15 mouse cellular contexts compared by ENCODE assay signal in the genomic region with DNA sequence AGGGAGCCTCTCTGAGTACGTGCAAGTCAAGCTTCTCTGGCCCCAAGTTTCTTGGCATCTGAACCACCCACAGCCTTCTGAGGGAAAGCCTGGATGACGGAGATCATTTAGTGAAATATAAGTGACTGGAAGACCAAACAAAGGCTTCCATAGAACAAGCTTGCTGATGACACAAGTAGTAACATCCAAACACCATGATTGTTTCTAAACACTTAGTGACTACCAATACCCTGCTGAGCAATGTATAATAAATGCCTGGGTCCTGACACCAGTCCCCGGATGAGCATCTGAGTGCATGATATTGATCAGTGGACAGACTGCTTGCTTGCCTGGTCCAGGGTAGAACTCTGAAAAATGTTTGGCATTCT. TPM values are rescaled to one million over a fixed set of nuclear protein-coding genes. Genes with fewer than 3 reads are reported as not detected.
A peak's percentile ranks its signal among the peaks of the same experiment; 100 is the strongest.
DNase-seq lines count a peak whose midpoint lies in the region; ATAC-seq lines count a peak whose summit lies in the region.
"Had no signal": no experiment of that assay in that cellular context is flagged by ENCODE, and none has a peak within 500 bp of the region (broad histone marks: within the 10 kb centered on the region; RNA-seq: fewer than 3 reads in every experiment).

No protein-coding gene starts in this region.

- 59% methylated on average over 3 of the region's 3 CpGs for WGBS in kidney, embryonic 14.5 days
- 46% methylated on average over 3 of the region's 3 CpGs for WGBS in midbrain, embryonic 12.5 days
- WGBS in midbrain, embryonic 16.5 days = 44% methylated on average over 3 of the region's 3 CpGs
- WGBS in hindbrain, embryonic 13.5 days = 35% methylated on average over 3 of the region's 3 CpGs
- WGBS in neural tube, embryonic 15.5 days = 43% methylated on average over 3 of the region's 3 CpGs

- DNase-seq in kidney, postnatal 4 days = no peak
- DNase-seq in urinary bladder, postnatal 25 days (ENCODE audit: low spot score) = no peak
- DNase-seq: adrenal gland, postnatal 10 days; gastrocnemius, postnatal 36 days; thymus, adult 2 months had no signal

- no peaks in the 10 kb centered on the region for H3K9me3 ChIP-seq in kidney, embryonic 14.5 days (ENCODE audit: control insufficient read depth, low read length)
- H3K9me3 ChIP-seq in midbrain, embryonic 12.5 days = no peaks in the 10 kb centered on the region
- no peaks in the 10 kb centered on the region for H3K9me3 ChIP-seq in midbrain, embryonic 16.5 days (replicated peaks; ENCODE audit: control insufficient read depth, low read length, poor library complexity, severe bottlenecking)
- no peaks in the 10 kb centered on the region for H3K9me3 ChIP-seq in hindbrain, embryonic 13.5 days
- H3K9me3 ChIP-seq in neural tube, embryonic 15.5 days (replicated peaks) = no peaks in the 10 kb centered on the region
- H3K9me3 ChIP-seq: heart, embryonic 10.5 days had no signal

- H3K4me1 ChIP-seq in kidney, embryonic 14.5 days (ENCODE audit: control insufficient read depth, insufficient read depth, low read length) = peaks cover 32% of the 10 kb centered on the region
- H3K4me1 ChIP-seq in midbrain, embryonic 12.5 days = peaks cover 38% of the 10 kb centered on the region
- H3K4me1 ChIP-seq in midbrain, embryonic 16.5 days (ENCODE audit: control insufficient read depth, insufficient read depth, low read length) = peaks cover 18% of the 10 kb centered on the region
- peaks cover 44% of the 10 kb centered on the region for H3K4me1 ChIP-seq in hindbrain, embryonic 13.5 days (replicated peaks)
- H3K4me1 ChIP-seq in neural tube, embryonic 15.5 days = peaks cover 34% of the 10 kb centered on the region

- no peak for ATAC-seq in kidney, embryonic 14.5 days (ENCODE audit: low FRiP score, low TSS enrichment)
- ATAC-seq in midbrain, embryonic 12.5 days (ENCODE audit: low FRiP score, low read depth) = no peak
- no peak for ATAC-seq in midbrain, embryonic 16.5 days
- ATAC-seq in hindbrain, embryonic 13.5 days (ENCODE audit: low FRiP score) = no peak
- no peak for ATAC-seq in neural tube, embryonic 15.5 days (ENCODE audit: low FRiP score)
- ATAC-seq: CD4-positive, CD25-positive, alpha-beta regulatory T cell, adult 4 months had no signal

- H3K4me2 ChIP-seq in kidney, embryonic 14.5 days (replicated peaks; ENCODE audit: low read depth, low read length) = no peak overlapping the region
- H3K4me2 ChIP-seq in midbrain, embryonic 12.5 days (replicated peaks) = no peak overlapping the region
- H3K4me2 ChIP-seq in midbrain, embryonic 16.5 days (ENCODE audit: low read length) = no peak overlapping the region
- H3K4me2 ChIP-seq in hindbrain, embryonic 13.5 days = no peak overlapping the region
- no peak overlapping the region for H3K4me2 ChIP-seq in neural tube, embryonic 15.5 days
- H3K4me2 ChIP-seq: lung, embryonic 14.5 days had no signal

- H3K4me3 ChIP-seq in kidney, embryonic 14.5 days (ENCODE audit: low read length) = no peak overlapping the region
- H3K4me3 ChIP-seq in midbrain, embryonic 12.5 days = no peak overlapping the region
- no peak overlapping the region for H3K4me3 ChIP-seq in midbrain, embryonic 16.5 days (ENCODE audit: low read depth, low read length)
- no peak overlapping the region for H3K4me3 ChIP-seq in hindbrain, embryonic 13.5 days
- no peak overlapping the region for H3K4me3 ChIP-seq in neural tube, embryonic 15.5 days (replicated peaks)
- H3K4me3 ChIP-seq: erythroblast, embryonic 14.5 days; heart, embryonic 10.5 days; myocyte had no signal

- H3K36me3 ChIP-seq in kidney, embryonic 14.5 days (ENCODE audit: control insufficient read depth, insufficient read depth, low read length) = no peaks in the 10 kb centered on the region
- no peaks in the 10 kb centered on the region for H3K36me3 ChIP-seq in midbrain, embryonic 12.5 days
- no peaks in the 10 kb centered on the region for H3K36me3 ChIP-seq in midbrain, embryonic 16.5 days (ENCODE audit: control insufficient read depth, insufficient read depth, low read length)
- no peaks in the 10 kb centered on the region for H3K36me3 ChIP-seq in hindbrain, embryonic 13.5 days
- no peaks in the 10 kb centered on the region for H3K36me3 ChIP-seq in neural tube, embryonic 15.5 days
- H3K36me3 ChIP-seq: heart, embryonic 10.5 days had no signal

- H3K27me3 ChIP-seq in kidney, embryonic 14.5 days (ENCODE audit: control insufficient read depth, insufficient read depth, low read length) = no peaks in the 10 kb centered on the region
- peaks cover 30% of the 10 kb centered on the region for H3K27me3 ChIP-seq in midbrain, embryonic 12.5 days
- no peaks in the 10 kb centered on the region for H3K27me3 ChIP-seq in midbrain, embryonic 16.5 days (ENCODE audit: control insufficient read depth, insufficient read depth, low read depth, low read length)
- H3K27me3 ChIP-seq in hindbrain, embryonic 13.5 days = 0 out of 2 replicates have a peak, but pooled peaks cover 4% of the 10 kb centered on the region
- 0 out of 2 replicates have a peak, but pooled peaks cover 4% of the 10 kb centered on the region for H3K27me3 ChIP-seq in neural tube, embryonic 15.5 days (replicated peaks)

- no peak overlapping the region for H3K9ac ChIP-seq in kidney, embryonic 14.5 days (ENCODE audit: low read depth, low read length)
- no peak overlapping the region for H3K9ac ChIP-seq in midbrain, embryonic 12.5 days (replicated peaks)
- H3K9ac ChIP-seq in midbrain, embryonic 16.5 days (ENCODE audit: low read depth, low read length) = no peak overlapping the region
- no peak overlapping the region for H3K9ac ChIP-seq in hindbrain, embryonic 13.5 days
- H3K9ac ChIP-seq in neural tube, embryonic 15.5 days (replicated peaks) = no peak overlapping the region
- H3K9ac ChIP-seq: lung, embryonic 14.5 days had no signal

- peak overlapping the region; percentile 85; the same call in 1 of the 2 replicates for H3K27ac ChIP-seq in kidney, embryonic 14.5 days (ENCODE audit: low read depth, low read length)
- peak overlapping the region; percentile 69 for H3K27ac ChIP-seq in midbrain, embryonic 12.5 days (replicated peaks)
- no peak overlapping the region; the same call in 1 of the 2 replicates for H3K27ac ChIP-seq in midbrain, embryonic 16.5 days (ENCODE audit: low read length)
- peak overlapping the region; percentile 73 for H3K27ac ChIP-seq in hindbrain, embryonic 13.5 days
- peak overlapping the region; percentile 45; the same call in 1 of the 2 replicates for H3K27ac ChIP-seq in neural tube, embryonic 15.5 days (replicated peaks)

RNA-seq across cellular contexts. Expression of gene Plekha1, which starts 26.9 kb away (rescaled TPM):
- 36.7 and 72.9 TPM in 2 replicates for polyA plus RNA-seq in kidney, embryonic 14.5 days (2014; fragmentation: Nextera tagmentation; extraction: Ambion mirVana)
- polyA plus RNA-seq in midbrain, embryonic 12.5 days (2016; fragmentation: Nextera tagmentation; extraction: Ambion mirVana) = 43.8 and 46.9 TPM in 2 replicates
- polyA plus RNA-seq in midbrain, embryonic 16.5 days (2015; fragmentation: Nextera tagmentation; extraction: Ambion mirVana) = 66.1 and 72.3 TPM in 2 replicates
- 63.4 and 65.4 TPM in 2 replicates for polyA plus RNA-seq in hindbrain, embryonic 13.5 days (2015; fragmentation: Nextera tagmentation; extraction: Ambion mirVana)
- 53.6 and 57.9 TPM in 2 replicates for polyA plus RNA-seq in neural tube, embryonic 15.5 days (2015; fragmentation: Nextera tagmentation; extraction: Ambion mirVana)
- polyA plus RNA-seq: erythroblast, embryonic 14.5 days had no signal
